Mouse (Mus musculus): ENCODE results near the gene Acap1. TPM values are rescaled to one million over a fixed set of nuclear protein-coding genes. Genes with fewer than 3 reads are reported as not detected.

The Acap1 gene
- 10.8 and 19.9 TPM in 2 replicates for polyA plus RNA-seq (2015; fragmentation: Nextera tagmentation; extraction: Ambion mirVana)

DNA sequence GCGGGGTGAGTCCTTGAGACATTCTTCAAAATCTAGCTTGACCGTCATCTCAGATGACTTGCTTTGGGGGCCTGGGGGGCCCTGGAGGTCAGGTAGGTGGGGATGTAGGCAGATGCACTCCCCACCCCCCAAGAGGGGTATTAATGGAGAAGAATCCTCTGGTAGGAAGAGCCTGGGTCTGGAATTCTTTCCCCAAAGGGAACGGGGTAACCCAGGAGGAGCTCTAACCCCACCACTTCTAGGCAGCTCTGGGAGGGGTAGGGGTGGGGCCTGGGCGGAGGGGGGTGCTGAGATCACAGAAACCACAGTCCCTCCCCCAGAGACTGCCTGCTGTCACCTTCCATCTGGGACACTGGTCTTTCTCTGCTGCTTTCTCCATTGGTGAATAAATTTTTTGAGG is at the start of gene Acap1:
TSS of gene Acap1 (minus strand) at position 249 of the 400 bp plus-strand sequence.
- Histone ChIP-seq H3K4me1 (ENCODE audit: control insufficient read depth, insufficient read depth, low read length) (peaks cover 13% of the 10 kb centered on the region), H3K9ac (ENCODE audit: low read length) (0 out of 2 replicates have a peak within 1 kb of the TSS, but pooled peaks have one; percentile 22), H3K27ac (ENCODE audit: low read length) (peak within 1 kb of the TSS; percentile 48), H3K9me3 (replicated peaks; ENCODE audit: control insufficient read depth, low read length) (no peaks in the 10 kb centered on the region), H3K4me3 (ENCODE audit: low read length) (peak within 1 kb of the TSS; percentile 26), H3K36me3 (ENCODE audit: control insufficient read depth, insufficient read depth) (no peaks in the 10 kb centered on the region), H3K4me2 (ENCODE audit: low read depth, low read length) (no peak within 1 kb of the TSS), H3K27me3 (ENCODE audit: control insufficient read depth, insufficient read depth, low read length) (peaks cover 5% of the 10 kb centered on the region; the same call in 1 of the 2 replicates)
- peak; percentile 35; the same call in 1 of the 2 replicates for ATAC-seq (replicated peaks; ENCODE audit: extremely low read depth, insufficient read depth, low FRiP score)
- WGBS = 66% methylated on average over 4 of the region's 4 CpGs

- H3K27ac ChIP-seq (ENCODE audit: low read length) = no peak overlapping the region
- WGBS = 62% methylated on average over 4 of the region's 4 CpGs
- no peak for ATAC-seq (replicated peaks; ENCODE audit: extremely low read depth, insufficient read depth, low FRiP score)
- H3K27me3 ChIP-seq (ENCODE audit: control insufficient read depth, insufficient read depth, low read length) = 0 out of 2 replicates have a peak, but pooled peaks cover 4% of the 10 kb centered on the region
- peaks cover 22% of the 10 kb centered on the region for H3K4me1 ChIP-seq (ENCODE audit: control insufficient read depth, insufficient read depth, low read length)
- no peak overlapping the region for H3K9ac ChIP-seq (ENCODE audit: low read length)
- H3K4me2 ChIP-seq (ENCODE audit: low read depth, low read length) = no peak overlapping the region
- no peak overlapping the region for H3K4me3 ChIP-seq (ENCODE audit: low read length)
- no peaks in the 10 kb centered on the region for H3K9me3 ChIP-seq (replicated peaks; ENCODE audit: control insufficient read depth, low read length)
- H3K36me3 ChIP-seq (ENCODE audit: control insufficient read depth, insufficient read depth) = peaks cover 20% of the 10 kb centered on the region
Observed at GRCm38 (mm10) chr11:69940962-69941361, 45.6 kb upstream of the Acap1 start.

DNA sequence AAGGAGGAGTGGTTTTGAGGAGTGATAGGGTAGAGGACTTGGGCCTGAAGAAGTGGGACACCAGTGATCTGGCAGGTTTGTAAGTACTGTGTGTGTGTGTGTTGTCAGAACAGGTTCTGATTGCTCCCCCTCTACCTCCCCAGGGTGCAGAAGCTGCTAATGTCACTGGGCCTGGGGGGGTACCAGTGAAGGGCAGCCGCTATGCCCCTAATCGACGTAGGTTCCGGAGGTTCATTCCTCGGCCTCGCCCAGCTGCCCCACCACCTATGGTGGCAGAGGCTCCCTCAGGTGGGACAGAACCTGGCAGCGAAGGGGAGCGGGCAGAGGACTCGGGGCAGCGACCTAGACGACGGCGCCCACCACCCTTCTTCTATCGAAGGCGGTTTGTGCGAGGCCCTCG is 44.4 kb upstream of the Acap1 start:
- Histone ChIP-seq H3K4me1 (ENCODE audit: control insufficient read depth, insufficient read depth, low read length) (peaks cover 29% of the 10 kb centered on the region), H3K27ac (ENCODE audit: low read length) (no peak overlapping the region), H3K9ac (ENCODE audit: low read length) (no peak overlapping the region), H3K4me2 (ENCODE audit: low read depth, low read length) (no peak overlapping the region), H3K9me3 (replicated peaks; ENCODE audit: control insufficient read depth, low read length) (no peaks in the 10 kb centered on the region), H3K36me3 (ENCODE audit: control insufficient read depth, insufficient read depth) (peaks cover 10% of the 10 kb centered on the region), H3K4me3 (ENCODE audit: low read length) (no peak overlapping the region), H3K27me3 (ENCODE audit: control insufficient read depth, insufficient read depth, low read length) (0 out of 2 replicates have a peak, but pooled peaks cover 6% of the 10 kb centered on the region)
- ATAC-seq (replicated peaks; ENCODE audit: extremely low read depth, insufficient read depth, low FRiP score) = no peak
- WGBS = 91% methylated on average over 17 of the region's 17 CpGs

DNA sequence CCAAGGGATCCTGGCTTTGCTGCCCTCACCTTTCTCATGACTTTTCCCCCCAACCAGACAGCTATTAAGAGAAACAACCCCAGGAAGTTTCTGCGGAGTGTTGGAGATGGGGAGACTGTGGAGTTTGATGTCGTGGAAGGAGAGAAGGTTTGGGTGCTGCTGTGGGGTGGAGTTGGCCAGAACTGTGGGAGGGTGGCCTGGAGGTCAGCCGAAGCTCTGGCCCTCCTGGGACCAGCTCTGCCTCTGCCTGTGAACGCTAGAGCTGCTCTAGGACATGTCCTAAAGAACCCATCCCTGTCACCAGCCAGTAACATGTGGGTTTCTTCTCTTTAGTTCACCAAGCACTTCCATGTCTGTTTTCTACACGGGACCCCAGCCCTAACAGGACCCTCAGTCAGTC is 43.8 kb upstream of the Acap1 start:
- H3K4me1 ChIP-seq (ENCODE audit: control insufficient read depth, insufficient read depth, low read length) = peaks cover 33% of the 10 kb centered on the region
- no peak overlapping the region for H3K9ac ChIP-seq (ENCODE audit: low read length)
- H3K27ac ChIP-seq (ENCODE audit: low read length) = no peak overlapping the region
- 0 out of 2 replicates have a peak, but pooled peaks cover 6% of the 10 kb centered on the region for H3K27me3 ChIP-seq (ENCODE audit: control insufficient read depth, insufficient read depth, low read length)
- no peak overlapping the region for H3K4me3 ChIP-seq (ENCODE audit: low read length)
- H3K4me2 ChIP-seq (ENCODE audit: low read depth, low read length) = no peak overlapping the region
- no peak for ATAC-seq (replicated peaks; ENCODE audit: extremely low read depth, insufficient read depth, low FRiP score)
- H3K36me3 ChIP-seq (ENCODE audit: control insufficient read depth, insufficient read depth) = peaks cover 5% of the 10 kb centered on the region
- WGBS = 57% methylated on average over 5 of the region's 5 CpGs
- H3K9me3 ChIP-seq (replicated peaks; ENCODE audit: control insufficient read depth, low read length) = no peaks in the 10 kb centered on the region

GRCm38 (mm10) chr11:69938401-69938979 is 43.2 kb upstream of the Acap1 start:
- H3K9me3 ChIP-seq (replicated peaks; ENCODE audit: control insufficient read depth, low read length) = no peaks in the 10 kb centered on the region
- WGBS = 41% methylated on average over 9 of the region's 9 CpGs
- H3K4me2 ChIP-seq (ENCODE audit: low read depth, low read length) = no peak overlapping the region
- H3K9ac ChIP-seq (ENCODE audit: low read length) = no peak overlapping the region
- no peak overlapping the region for H3K4me3 ChIP-seq (ENCODE audit: low read length)
- H3K4me1 ChIP-seq (ENCODE audit: control insufficient read depth, insufficient read depth, low read length) = peaks cover 33% of the 10 kb centered on the region
- peaks cover 3% of the 10 kb centered on the region; the same call in 1 of the 2 replicates for H3K36me3 ChIP-seq (ENCODE audit: control insufficient read depth, insufficient read depth)
- no peak overlapping the region; the same call in 1 of the 2 replicates for H3K27ac ChIP-seq (ENCODE audit: low read length)
- no peak for ATAC-seq (replicated peaks; ENCODE audit: extremely low read depth, insufficient read depth, low FRiP score)
- H3K27me3 ChIP-seq (ENCODE audit: control insufficient read depth, insufficient read depth, low read length) = 0 out of 2 replicates have a peak, but pooled peaks cover 6% of the 10 kb centered on the region

DNA sequence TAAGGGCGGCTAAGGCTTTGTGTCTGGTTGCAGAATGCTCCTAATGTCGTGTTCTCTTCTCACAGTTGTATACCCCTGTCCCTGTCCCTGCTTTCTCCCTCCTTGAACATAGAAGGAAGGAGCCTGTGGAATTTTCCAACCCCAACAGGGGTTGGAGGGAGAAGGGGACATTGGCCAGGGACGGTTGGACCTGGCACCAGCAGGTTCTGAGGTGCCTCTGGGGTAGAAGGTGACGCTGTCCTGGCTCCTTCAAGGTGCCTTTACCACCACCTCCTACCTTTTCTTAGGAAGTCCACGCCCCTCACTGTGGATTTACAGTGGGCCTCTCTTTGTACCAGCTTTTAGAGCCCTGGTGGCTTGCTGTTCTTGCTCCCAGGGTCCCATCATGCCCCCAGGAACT is 42.5 kb upstream of the Acap1 start:
- no peak overlapping the region for H3K4me3 ChIP-seq (ENCODE audit: low read length)
- H3K4me1 ChIP-seq (ENCODE audit: control insufficient read depth, insufficient read depth, low read length) = peaks cover 33% of the 10 kb centered on the region
- peak overlapping the region; percentile 60 for H3K27ac ChIP-seq (ENCODE audit: low read length)
- peaks cover 3% of the 10 kb centered on the region; the same call in 1 of the 2 replicates for H3K36me3 ChIP-seq (ENCODE audit: control insufficient read depth, insufficient read depth)
- peak overlapping the region; percentile 66 for H3K9ac ChIP-seq (ENCODE audit: low read length)
- 0 out of 2 replicates have a peak, but pooled peaks cover 6% of the 10 kb centered on the region for H3K27me3 ChIP-seq (ENCODE audit: control insufficient read depth, insufficient read depth, low read length)
- WGBS = 62% methylated on average over 5 of the region's 5 CpGs
- H3K9me3 ChIP-seq (replicated peaks; ENCODE audit: control insufficient read depth, low read length) = no peaks in the 10 kb centered on the region
- ATAC-seq (replicated peaks; ENCODE audit: extremely low read depth, insufficient read depth, low FRiP score) = no peak
- peak overlapping the region; percentile 100; the same call in 1 of the 2 replicates for H3K4me2 ChIP-seq (ENCODE audit: low read depth, low read length)

- Histone ChIP-seq H3K9ac (ENCODE audit: low read length) (peak overlapping the region; percentile 66), H3K4me3 (ENCODE audit: low read length) (no peak overlapping the region; the same call in 1 of the 2 replicates), H3K4me2 (ENCODE audit: low read depth, low read length) (peak overlapping the region; percentile 100), H3K9me3 (replicated peaks; ENCODE audit: control insufficient read depth, low read length) (no peaks in the 10 kb centered on the region), H3K4me1 (ENCODE audit: control insufficient read depth, insufficient read depth, low read length) (peaks cover 33% of the 10 kb centered on the region), H3K27me3 (ENCODE audit: control insufficient read depth, insufficient read depth, low read length) (0 out of 2 replicates have a peak, but pooled peaks cover 6% of the 10 kb centered on the region), H3K27ac (ENCODE audit: low read length) (peak overlapping the region; percentile 60), H3K36me3 (ENCODE audit: control insufficient read depth, insufficient read depth) (no peaks in the 10 kb centered on the region)
- WGBS = 33% methylated on average over 4 of the region's 4 CpGs
- ATAC-seq (replicated peaks; ENCODE audit: extremely low read depth, insufficient read depth, low FRiP score) = no peak
Observed at GRCm38 (mm10) chr11:69937385-69937784, 42.0 kb upstream of the Acap1 start.

GRCm38 (mm10) chr11:69936714-69937347 is 41.5 kb upstream of the Acap1 start:
- 0 out of 2 replicates have a peak, but pooled peaks cover 6% of the 10 kb centered on the region for H3K27me3 ChIP-seq (ENCODE audit: control insufficient read depth, insufficient read depth, low read length)
- peak overlapping the region; percentile 60 for H3K27ac ChIP-seq (ENCODE audit: low read length)
- WGBS = 34% methylated on average over 9 of the region's 9 CpGs
- peak overlapping the region; percentile 65 for H3K4me3 ChIP-seq (ENCODE audit: low read length)
- H3K36me3 ChIP-seq (ENCODE audit: control insufficient read depth, insufficient read depth) = no peaks in the 10 kb centered on the region
- no peaks in the 10 kb centered on the region for H3K9me3 ChIP-seq (replicated peaks; ENCODE audit: control insufficient read depth, low read length)
- H3K4me1 ChIP-seq (ENCODE audit: control insufficient read depth, insufficient read depth, low read length) = peaks cover 33% of the 10 kb centered on the region
- peak overlapping the region; percentile 100 for H3K4me2 ChIP-seq (ENCODE audit: low read depth, low read length)
- no peak for ATAC-seq (replicated peaks; ENCODE audit: extremely low read depth, insufficient read depth, low FRiP score)
- peak overlapping the region; percentile 66 for H3K9ac ChIP-seq (ENCODE audit: low read length)

GRCm38 (mm10) chr11:69936156-69936555 is 40.8 kb upstream of the Acap1 start:
- no peaks in the 10 kb centered on the region for H3K9me3 ChIP-seq (replicated peaks; ENCODE audit: control insufficient read depth, low read length)
- H3K9ac ChIP-seq (ENCODE audit: low read length) = peak overlapping the region; percentile 66
- H3K4me2 ChIP-seq (ENCODE audit: low read depth, low read length) = peak overlapping the region; percentile 100
- peaks cover 33% of the 10 kb centered on the region for H3K4me1 ChIP-seq (ENCODE audit: control insufficient read depth, insufficient read depth, low read length)
- H3K36me3 ChIP-seq (ENCODE audit: control insufficient read depth, insufficient read depth) = no peaks in the 10 kb centered on the region
- WGBS = 3% methylated on average over 27 of the region's 30 CpGs
- H3K4me3 ChIP-seq (ENCODE audit: low read length) = peak overlapping the region; percentile 65
- peak overlapping the region; percentile 35; the same call in 1 of the 2 replicates for H3K27ac ChIP-seq (ENCODE audit: low read length)
- ATAC-seq (replicated peaks; ENCODE audit: extremely low read depth, insufficient read depth, low FRiP score) = no peak; the same call in 1 of the 2 replicates
- 0 out of 2 replicates have a peak, but pooled peaks cover 6% of the 10 kb centered on the region for H3K27me3 ChIP-seq (ENCODE audit: control insufficient read depth, insufficient read depth, low read length)

All from heart, embryonic 16.5 days (tissue).